Mouse (Mus musculus): ENCODE data around the gene Cit. TPM values are rescaled to one million over a fixed set of nuclear protein-coding genes. Genes with fewer than 3 reads are reported as not detected.
A peak's percentile ranks its signal among the peaks of the same experiment; 100 is the strongest.

Cit gene
- polyA plus RNA-seq, 1 experiment from 2014 or later: 19.9 TPM

DNA sequence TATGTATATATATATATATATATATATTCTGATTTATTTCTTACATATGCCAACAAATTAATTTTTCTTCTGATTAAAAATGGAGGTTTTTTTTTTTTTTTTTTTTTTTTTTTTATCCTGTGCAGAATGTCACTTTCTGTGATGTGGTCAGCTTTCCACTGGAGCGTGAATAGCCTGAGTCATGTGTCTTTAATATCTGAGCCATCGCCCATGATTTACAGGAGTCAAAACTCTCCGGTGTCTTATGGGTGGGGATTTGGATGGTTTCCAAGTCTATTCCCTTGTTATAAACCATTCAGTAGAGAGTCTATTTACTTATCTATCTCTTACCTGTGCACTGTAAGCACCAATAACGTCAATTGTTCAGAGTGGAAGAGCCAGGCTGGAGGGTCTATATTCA is 27.9 kb downstream of the Cit start:
- H3K4me3 ChIP-seq: no peak overlapping the region
- no peak overlapping the region for H3K4me2 ChIP-seq
- H3K9ac ChIP-seq: no peak overlapping the region
- H3K9me3 ChIP-seq (replicated peaks): no peaks in the 10 kb centered on the region
- no peaks in the 10 kb centered on the region for H3K27me3 ChIP-seq
- peaks cover 4% of the 10 kb centered on the region; the same call in 1 of the 2 replicates for H3K36me3 ChIP-seq
- peaks cover 2% of the 10 kb centered on the region; the same call in 1 of the 2 replicates for H3K4me1 ChIP-seq (replicated peaks)
- no peak for ATAC-seq (replicated peaks; ENCODE audit: insufficient number of reproducible peaks, insufficient read depth, low FRiP score, low read depth)
- H3K27ac ChIP-seq: no peak overlapping the region
- 64% methylated on average over 4 of the region's 4 CpGs for WGBS

DNA sequence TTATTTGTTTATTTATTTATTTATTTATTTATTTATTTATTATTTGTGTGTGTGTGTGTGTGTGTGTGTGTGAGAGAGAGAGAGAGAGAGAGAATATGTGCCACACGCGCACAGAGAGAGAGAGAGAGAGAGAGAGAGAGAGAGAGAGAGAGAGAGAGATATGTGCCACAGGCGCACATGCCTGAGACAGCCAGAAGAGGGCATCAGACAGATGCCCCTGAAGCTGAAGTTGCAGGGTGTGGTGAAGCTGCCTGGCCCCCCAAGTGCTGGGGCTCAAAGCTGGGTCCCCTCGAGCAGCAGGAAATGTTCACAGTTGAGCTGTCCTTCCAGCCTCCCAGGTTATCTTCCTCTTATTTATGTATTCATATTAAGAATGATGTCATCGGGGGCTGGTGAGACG is 32.3 kb downstream of the Cit start:
- Histone ChIP-seq H3K27ac (no peak overlapping the region), H3K9ac (no peak overlapping the region), H3K27me3 (no peaks in the 10 kb centered on the region), H3K9me3 (replicated peaks) (no peaks in the 10 kb centered on the region), H3K4me1 (replicated peaks) (0 out of 2 replicates have a peak, but pooled peaks cover 2% of the 10 kb centered on the region), H3K4me2 (no peak overlapping the region), H3K36me3 (peaks cover 4% of the 10 kb centered on the region; the same call in 1 of the 2 replicates), H3K4me3 (no peak overlapping the region)
- 92% methylated on average over 6 of the region's 6 CpGs for WGBS
- ATAC-seq (replicated peaks; ENCODE audit: insufficient number of reproducible peaks, insufficient read depth, low FRiP score, low read depth): no peak

DNA sequence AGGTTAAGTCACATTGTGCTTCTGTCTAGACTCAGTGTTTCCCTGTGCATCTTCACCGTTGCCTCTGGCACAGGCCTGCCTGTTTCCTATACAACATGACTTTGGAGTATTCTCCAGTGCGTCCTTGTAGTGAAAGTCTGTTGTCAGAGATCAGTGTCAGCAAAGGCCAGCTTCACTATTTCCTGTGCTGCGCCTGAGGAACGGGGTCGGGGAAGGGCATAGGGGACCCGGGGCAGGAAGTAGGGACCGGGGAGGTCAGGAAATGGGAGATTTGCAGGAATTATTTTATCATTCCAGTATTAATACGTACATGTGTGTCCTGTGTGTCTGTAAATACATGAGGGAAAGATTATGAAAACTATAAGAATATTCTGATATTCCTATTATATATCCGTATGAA is 37.1 kb downstream of the Cit start:
- Histone ChIP-seq H3K36me3 (peaks cover 9% of the 10 kb centered on the region), H3K27me3 (no peaks in the 10 kb centered on the region), H3K27ac (no peak overlapping the region), H3K9me3 (replicated peaks) (no peaks in the 10 kb centered on the region), H3K4me1 (replicated peaks) (no peaks in the 10 kb centered on the region), H3K4me3 (no peak overlapping the region), H3K9ac (no peak overlapping the region), H3K4me2 (no peak overlapping the region)
- no peak for ATAC-seq (replicated peaks; ENCODE audit: insufficient number of reproducible peaks, insufficient read depth, low FRiP score, low read depth)
- 69% methylated on average over 9 of the region's 9 CpGs for WGBS

DNA sequence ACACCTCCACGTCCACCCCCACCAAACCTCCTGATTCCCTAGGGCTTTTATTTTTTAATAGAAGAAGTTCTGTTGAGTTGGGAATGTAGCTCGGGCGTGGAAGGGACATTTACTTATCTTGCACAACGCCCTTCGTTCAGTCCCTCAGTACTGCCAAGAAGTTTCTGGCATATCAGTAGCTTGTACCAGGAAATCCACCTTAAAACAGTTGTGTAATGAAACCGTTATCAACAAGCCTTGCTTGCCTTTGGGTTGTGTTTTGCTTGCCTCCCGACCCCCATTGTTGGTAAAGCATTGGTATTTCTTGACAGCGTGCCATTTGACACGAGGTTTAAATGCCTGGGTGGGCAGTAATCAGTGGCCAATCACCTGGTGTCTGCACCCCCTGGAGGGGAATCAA is 39.4 kb downstream of the Cit start:
- Histone ChIP-seq H3K9ac (no peak overlapping the region), H3K4me3 (no peak overlapping the region), H3K4me1 (replicated peaks) (no peaks in the 10 kb centered on the region), H3K27me3 (no peaks in the 10 kb centered on the region), H3K4me2 (no peak overlapping the region), H3K27ac (no peak overlapping the region), H3K9me3 (replicated peaks) (no peaks in the 10 kb centered on the region), H3K36me3 (peaks cover 24% of the 10 kb centered on the region)
- ATAC-seq (replicated peaks; ENCODE audit: insufficient number of reproducible peaks, insufficient read depth, low FRiP score, low read depth): no peak
- 81% methylated on average over 9 of the region's 9 CpGs for WGBS

DNA sequence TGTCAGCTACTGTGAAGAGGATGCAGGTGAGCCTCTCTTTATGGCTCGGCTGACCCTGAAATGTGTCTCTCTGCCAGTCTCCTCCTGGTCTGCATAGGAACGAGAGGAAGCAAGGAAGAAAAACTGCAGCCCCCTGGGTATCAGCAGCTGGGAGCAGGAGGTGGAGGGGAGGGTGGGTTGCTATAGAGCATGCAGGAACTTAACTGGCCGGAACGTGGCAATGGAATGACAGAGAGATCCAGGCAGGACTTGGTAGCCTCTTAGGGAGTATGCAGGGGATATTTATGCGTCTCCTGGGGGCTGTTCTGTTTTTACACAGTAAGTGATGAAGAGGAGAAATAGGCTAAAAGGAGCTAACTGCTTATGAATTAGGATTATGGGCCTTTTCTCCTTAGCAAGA is 48.7 kb downstream of the Cit start:
- Histone ChIP-seq H3K9me3 (replicated peaks) (no peaks in the 10 kb centered on the region), H3K4me2 (no peak overlapping the region), H3K36me3 (peaks cover 25% of the 10 kb centered on the region), H3K4me1 (replicated peaks) (no peaks in the 10 kb centered on the region), H3K4me3 (no peak overlapping the region), H3K9ac (no peak overlapping the region), H3K27me3 (no peaks in the 10 kb centered on the region), H3K27ac (no peak overlapping the region)
- WGBS: 72% methylated on average over 5 of the region's 5 CpGs
- no peak for ATAC-seq (replicated peaks; ENCODE audit: insufficient number of reproducible peaks, insufficient read depth, low FRiP score, low read depth)

DNA sequence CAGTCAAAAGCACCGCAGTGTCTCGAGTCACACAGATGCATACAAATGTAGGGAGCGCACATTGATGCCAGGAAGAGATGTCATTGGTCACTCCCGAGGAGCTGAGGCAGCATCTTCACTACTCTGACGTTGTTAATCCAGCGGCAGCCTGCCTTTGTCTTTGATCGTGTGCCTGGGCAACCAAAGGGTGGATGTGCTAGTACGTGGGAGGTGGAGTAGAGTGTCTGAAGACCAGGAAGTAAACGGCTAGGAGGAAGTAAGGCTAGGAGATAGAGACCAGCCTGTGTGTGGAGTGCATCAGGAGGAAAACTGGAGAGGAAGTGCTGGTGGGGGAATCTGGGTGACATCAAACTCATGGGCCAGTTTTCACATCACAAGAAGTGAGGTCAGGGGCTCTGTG is 52.0 kb downstream of the Cit start:
- 56% methylated on average over 9 of the region's 9 CpGs for WGBS
- H3K36me3 ChIP-seq: peaks cover 11% of the 10 kb centered on the region; the same call in 1 of the 2 replicates
- H3K9me3 ChIP-seq (replicated peaks): no peaks in the 10 kb centered on the region
- H3K9ac ChIP-seq: no peak overlapping the region
- no peaks in the 10 kb centered on the region for H3K4me1 ChIP-seq (replicated peaks)
- H3K27ac ChIP-seq: no peak overlapping the region
- no peaks in the 10 kb centered on the region for H3K27me3 ChIP-seq
- no peak overlapping the region for H3K4me3 ChIP-seq
- no peak overlapping the region for H3K4me2 ChIP-seq
- no peak for ATAC-seq (replicated peaks; ENCODE audit: insufficient number of reproducible peaks, insufficient read depth, low FRiP score, low read depth)

DNA sequence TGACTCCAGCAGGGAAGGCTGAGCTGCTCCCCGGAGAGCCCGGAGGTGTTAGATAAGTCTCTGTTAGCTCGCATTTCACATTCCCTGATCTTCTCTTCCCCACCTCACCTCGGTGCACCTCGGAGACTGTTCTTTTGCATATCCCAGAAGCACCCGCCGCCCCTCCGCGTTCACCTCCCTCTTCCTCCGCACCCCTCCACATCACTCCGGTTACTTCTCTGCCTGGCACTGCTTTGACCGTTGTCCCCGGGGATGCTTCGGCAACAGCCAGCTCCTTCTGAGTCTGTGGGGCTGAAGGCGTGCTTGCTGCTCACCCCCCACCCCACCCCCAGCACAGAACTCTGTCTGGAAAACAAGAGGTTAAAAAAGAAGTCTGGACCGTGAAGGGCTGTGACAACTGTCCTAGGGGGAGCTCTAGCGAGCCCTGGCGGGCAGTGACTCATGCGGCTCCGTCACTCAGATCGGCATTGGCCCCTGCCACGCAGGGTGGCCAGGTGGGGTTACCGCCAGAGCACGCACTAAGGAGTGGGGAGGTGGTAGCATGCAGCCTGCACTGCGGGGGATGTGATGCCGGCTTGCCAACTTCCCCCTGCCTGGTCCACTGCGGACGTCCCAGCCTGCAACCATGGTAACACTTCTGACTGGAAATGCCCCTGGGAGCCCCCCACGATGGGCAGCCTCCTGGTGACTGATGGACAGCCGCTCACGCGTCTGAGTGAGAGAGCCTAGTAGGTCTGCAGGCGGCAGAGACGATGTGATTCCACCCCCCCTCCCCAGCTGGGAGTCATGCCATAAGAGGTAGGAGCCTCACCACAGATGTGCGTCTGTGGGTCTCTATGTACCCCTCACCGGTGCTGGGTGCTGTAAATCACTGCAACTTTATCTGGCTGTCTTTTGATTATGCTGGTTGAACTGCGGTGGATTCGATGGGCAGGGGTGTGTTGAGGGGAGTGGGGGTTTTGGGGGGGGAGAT is 62.2 kb downstream of the Cit start:
- no peak for ATAC-seq (replicated peaks; ENCODE audit: insufficient number of reproducible peaks, insufficient read depth, low FRiP score, low read depth)
- Histone ChIP-seq H3K4me1 (replicated peaks) (peaks cover 31% of the 10 kb centered on the region), H3K36me3 (no peaks in the 10 kb centered on the region), H3K4me3 (peak overlapping the region; percentile 47), H3K4me2 (peak overlapping the region; percentile 86), H3K27me3 (peaks cover 4% of the 10 kb centered on the region; the same call in 1 of the 2 replicates), H3K9me3 (replicated peaks) (no peaks in the 10 kb centered on the region), H3K9ac (peak overlapping the region; percentile 11; the same call in 1 of the 2 replicates), H3K27ac (no peak overlapping the region)
- 13% methylated on average over 38 of the region's 38 CpGs for WGBS

DNA sequence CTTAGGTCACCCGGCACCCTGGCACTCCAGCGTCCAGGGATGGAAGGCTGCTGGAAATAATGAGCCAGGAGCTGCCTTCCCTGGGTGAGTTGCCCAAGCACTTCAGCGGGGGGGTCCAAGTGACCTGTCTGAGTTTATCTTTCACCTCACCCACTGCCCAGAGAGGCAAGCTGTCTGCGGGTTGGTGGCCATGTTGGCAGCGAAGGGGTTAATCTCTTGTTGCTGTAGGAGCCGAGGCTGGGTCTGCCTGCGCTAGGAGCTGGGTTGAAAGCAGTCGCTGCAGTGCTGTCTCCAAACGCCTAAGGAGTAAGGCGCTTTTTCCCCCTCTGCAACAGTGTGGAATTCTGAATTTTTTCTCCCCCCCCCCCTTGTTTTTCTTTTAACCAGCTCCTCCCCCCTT is 63.2 kb downstream of the Cit start:
- H3K4me2 ChIP-seq: peak overlapping the region; percentile 86
- no peak overlapping the region for H3K9ac ChIP-seq
- no peak overlapping the region for H3K27ac ChIP-seq
- ATAC-seq (replicated peaks; ENCODE audit: insufficient number of reproducible peaks, insufficient read depth, low FRiP score, low read depth): no peak
- no peaks in the 10 kb centered on the region for H3K9me3 ChIP-seq (replicated peaks)
- H3K4me1 ChIP-seq (replicated peaks): peaks cover 31% of the 10 kb centered on the region
- no peak overlapping the region for H3K4me3 ChIP-seq
- H3K27me3 ChIP-seq: peaks cover 4% of the 10 kb centered on the region; the same call in 1 of the 2 replicates
- no peaks in the 10 kb centered on the region for H3K36me3 ChIP-seq
- WGBS: 26% methylated on average over 10 of the region's 10 CpGs

DNA sequence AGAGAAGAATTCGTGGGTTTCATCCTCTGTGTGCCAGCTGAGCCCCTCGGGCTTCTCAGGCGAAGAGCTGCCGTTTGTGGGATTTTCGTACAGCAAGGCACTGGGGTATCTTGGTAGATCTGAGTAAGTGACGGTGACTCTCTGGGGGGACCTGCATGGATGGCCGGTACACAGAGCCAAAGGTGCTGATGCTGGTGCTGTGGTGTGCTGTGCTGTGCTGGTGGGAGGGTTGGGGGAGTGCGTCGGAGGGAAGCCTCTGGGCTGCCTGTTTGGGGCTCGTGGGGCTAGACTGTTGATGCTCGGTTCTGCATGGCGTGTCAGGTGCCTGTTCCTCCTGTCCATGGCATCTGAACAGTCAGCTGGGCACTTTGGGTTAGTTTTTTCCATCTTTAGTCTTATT is 63.6 kb downstream of the Cit start:
- Histone ChIP-seq H3K4me1 (replicated peaks) (peaks cover 31% of the 10 kb centered on the region), H3K27me3 (peaks cover 4% of the 10 kb centered on the region; the same call in 1 of the 2 replicates), H3K9ac (no peak overlapping the region), H3K36me3 (no peaks in the 10 kb centered on the region), H3K9me3 (replicated peaks) (no peaks in the 10 kb centered on the region), H3K4me3 (no peak overlapping the region), H3K4me2 (peak overlapping the region; percentile 86; the same call in 1 of the 2 replicates), H3K27ac (no peak overlapping the region)
- ATAC-seq (replicated peaks; ENCODE audit: insufficient number of reproducible peaks, insufficient read depth, low FRiP score, low read depth): no peak
- 61% methylated on average over 12 of the region's 12 CpGs for WGBS

DNA sequence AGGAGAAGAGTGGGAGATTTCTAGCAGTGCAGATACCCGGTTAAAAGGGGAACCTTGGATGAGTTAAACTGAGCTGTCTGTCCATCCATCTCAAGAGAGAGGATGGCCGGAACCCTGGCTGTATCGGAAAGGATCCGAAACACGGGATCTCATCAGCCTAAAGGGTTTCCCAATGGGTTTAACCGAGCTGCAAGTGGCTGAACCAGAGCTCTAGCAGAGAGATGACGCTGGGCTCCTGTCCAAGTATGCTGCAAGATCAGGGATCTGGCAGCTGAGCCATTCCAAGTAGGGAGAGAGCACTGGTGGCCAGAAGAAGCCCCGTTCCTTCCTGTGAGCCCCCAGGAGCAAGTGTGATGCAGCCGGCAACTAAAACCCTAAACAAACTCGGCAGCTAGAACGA is 64.0 kb downstream of the Cit start:
- Histone ChIP-seq H3K27me3 (peaks cover 4% of the 10 kb centered on the region; the same call in 1 of the 2 replicates), H3K9me3 (replicated peaks) (no peaks in the 10 kb centered on the region), H3K27ac (no peak overlapping the region), H3K4me2 (0 out of 2 replicates have a peak overlapping the region, but pooled peaks have one; percentile 23), H3K4me3 (no peak overlapping the region), H3K36me3 (no peaks in the 10 kb centered on the region), H3K9ac (no peak overlapping the region), H3K4me1 (replicated peaks) (peaks cover 31% of the 10 kb centered on the region)
- WGBS: 36% methylated on average over 11 of the region's 11 CpGs
- ATAC-seq (replicated peaks; ENCODE audit: insufficient number of reproducible peaks, insufficient read depth, low FRiP score, low read depth): no peak

GRCm38 (mm10) chr5:115910491-115910890 is 65.4 kb downstream of the Cit start:
- ATAC-seq (replicated peaks; ENCODE audit: insufficient number of reproducible peaks, insufficient read depth, low FRiP score, low read depth): no peak
- Histone ChIP-seq H3K9ac (no peak overlapping the region), H3K36me3 (no peaks in the 10 kb centered on the region), H3K27me3 (peaks cover 4% of the 10 kb centered on the region; the same call in 1 of the 2 replicates), H3K4me3 (no peak overlapping the region), H3K4me1 (replicated peaks) (peaks cover 31% of the 10 kb centered on the region), H3K4me2 (no peak overlapping the region), H3K27ac (no peak overlapping the region), H3K9me3 (replicated peaks) (no peaks in the 10 kb centered on the region)
- 54% methylated on average over 11 of the region's 11 CpGs for WGBS

Data from heart, embryonic 15.5 days (tissue).